Mouse (Mus musculus) olfactory bulb, adult 2 months (tissue): Measurements from ENCODE around the gene Atp13a3. TPM values are rescaled to one million over a fixed set of nuclear protein-coding genes. Genes with fewer than 3 reads are reported as not detected.

Experiments
- H3K27ac ChIP-seq: fragments of 200-500 bp; 2 replicates; pipeline ENCODE4 v1.5.1; 2012; ENCODE audit warnings: low read depth, low read length; ENCODE audit not compliant: insufficient read depth
- H3K4me1 ChIP-seq: fragments of 200-500 bp; 2 replicates; pipeline ENCODE4 v1.6.1; 2012; ENCODE audit warnings: low read length; ENCODE audit not compliant: control insufficient read depth, insufficient read depth
- H3K4me3 ChIP-seq: fragments of 200-500 bp; 2 replicates; pipeline ENCODE4 v1.5.1; 2012; ENCODE audit warnings: mild to moderate bottlenecking, low read depth, low read length, moderate library complexity; ENCODE audit not compliant: insufficient read depth
- CTCF ChIP-seq: fragments of 200-500 bp; IDR thresholded peaks from 2 replicates; pipeline ENCODE4 v1.5.1; 2012; ENCODE audit warnings: low read depth, mild to moderate bottlenecking, low read length, moderate library complexity; ENCODE audit not compliant: insufficient read depth
- POLR2A ChIP-seq: fragments of 200-500 bp; IDR thresholded peaks from 2 replicates; pipeline ENCODE4 v1.6.1; 2012; ENCODE audit warnings: mild to moderate bottlenecking, low read depth, low read length, moderate library complexity; ENCODE audit not compliant: insufficient read depth
- WGBS: fragments of 180-500 bp; shearing (Covaris S2); methylation state at CpG from one replicate; pipeline ENCODE4 v1.1.7; 2018; 5-methylcytosine and 5-hydroxymethylcytosine counted together
- polyA plus RNA-seq: library from polyadenylated mRNA; stranded (reverse); fragments of >200 nt; gene quantifications from 2 replicates; pipeline ENCODE4 v1.2.4, GENCODE M21; 2012; ENCODE audit warnings: low replicate concordance; ENCODE audit not compliant: missing spikeins, insufficient read depth, insufficient read length

Gene Atp13a3
- polyA plus RNA-seq, 1 experiment: 284 TPM

DNA sequence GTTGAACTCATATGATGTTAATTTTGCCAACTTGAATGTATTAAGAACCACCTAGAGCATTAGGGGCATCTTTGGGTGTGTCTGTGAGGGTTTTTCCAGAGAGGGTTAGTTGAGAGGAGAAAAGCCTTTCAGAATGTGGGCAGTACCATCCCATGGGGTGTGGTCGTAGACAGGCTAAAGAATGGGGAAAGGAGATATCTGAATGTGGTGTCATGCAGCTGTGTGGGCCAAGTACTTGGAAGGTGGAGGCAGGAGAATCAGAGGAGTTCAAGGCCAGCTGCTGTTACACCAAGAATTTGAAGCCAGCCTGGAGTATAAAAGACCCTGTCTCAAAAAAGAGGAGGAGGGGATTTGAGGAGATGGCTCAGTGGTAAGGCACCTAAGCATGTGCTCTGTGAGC is 20.2 kb upstream of the Atp13a3 start:
- H3K27ac ChIP-seq: no peak overlapping the region
- H3K4me3 ChIP-seq: no peak overlapping the region
- TF ChIP-seq POLR2A (no peak), CTCF (no peak)
- 81% methylated on average over 1 of the region's 1 CpGs for WGBS
- H3K4me1 ChIP-seq: no peaks in the 10 kb centered on the region

DNA sequence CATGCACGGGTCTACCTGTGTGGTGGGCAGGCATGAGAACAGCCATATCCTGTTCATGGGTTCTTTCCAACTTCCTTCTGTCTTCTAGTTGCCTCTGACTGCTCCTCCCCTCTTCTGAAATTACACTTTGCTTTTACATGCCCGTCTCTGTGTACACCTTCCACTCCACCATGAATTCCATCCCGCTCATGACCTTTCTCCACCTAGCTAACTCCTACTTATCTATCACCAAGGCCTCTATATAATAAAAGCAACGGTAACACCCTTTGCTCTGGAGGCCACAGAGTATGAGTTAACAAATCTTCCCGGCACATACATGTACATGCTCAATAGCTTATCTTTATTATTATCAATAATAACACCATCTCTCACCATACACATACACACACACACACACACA is 18.3 kb upstream of the Atp13a3 start:
- TF ChIP-seq CTCF (no peak), POLR2A (no peak)
- H3K4me3 ChIP-seq: no peak overlapping the region
- WGBS: 92% methylated on average over 5 of the region's 5 CpGs
- H3K4me1 ChIP-seq: no peaks in the 10 kb centered on the region
- no peak overlapping the region for H3K27ac ChIP-seq

DNA sequence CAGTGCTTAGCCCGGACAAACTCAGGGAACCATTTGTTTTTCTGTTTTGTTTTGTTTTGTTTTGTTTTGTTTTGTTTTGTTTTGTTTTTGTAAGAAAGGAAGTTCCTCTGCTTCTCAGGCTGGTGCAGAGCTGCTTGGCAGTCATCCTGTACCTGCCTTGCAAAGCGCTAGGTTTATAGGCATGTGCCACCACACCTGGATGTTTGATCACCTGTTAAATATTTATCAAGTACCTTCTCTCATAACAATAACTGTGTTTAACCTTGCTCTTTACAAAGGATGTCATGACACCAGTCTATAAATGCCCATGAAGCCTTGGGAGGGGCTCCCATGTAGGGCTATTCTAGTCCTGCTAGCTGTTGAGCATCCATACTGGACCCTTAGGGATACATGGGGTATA is 10.9 kb upstream of the Atp13a3 start:
- Histone ChIP-seq H3K4me3 (no peak overlapping the region), H3K27ac (no peak overlapping the region), H3K4me1 (no peaks in the 10 kb centered on the region)
- WGBS: 91% methylated on average over 2 of the region's 2 CpGs
- TF ChIP-seq POLR2A: no peak
- no peak for TF ChIP-seq CTCF

DNA sequence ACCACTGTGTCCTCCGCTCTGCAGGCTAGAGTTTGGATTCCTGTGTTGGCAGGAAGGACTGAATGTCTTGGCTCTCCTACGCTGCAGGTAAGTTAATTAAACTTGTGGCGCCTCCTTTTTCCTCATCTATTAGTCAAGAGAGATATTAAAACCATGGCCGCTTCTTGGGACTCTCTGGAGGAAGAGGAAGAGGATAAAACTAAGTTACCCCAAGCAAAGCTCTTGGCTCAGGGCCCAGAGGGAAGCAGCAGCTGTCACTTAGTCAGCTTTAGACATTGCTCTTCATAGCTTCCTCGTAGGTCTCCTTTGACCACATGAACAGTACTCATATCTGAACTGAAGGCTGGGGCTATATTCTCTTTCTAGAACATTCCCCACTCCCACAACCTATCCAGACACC is 10.5 kb upstream of the Atp13a3 start:
- WGBS: 82% methylated on average over 5 of the region's 5 CpGs
- Histone ChIP-seq H3K4me1 (no peaks in the 10 kb centered on the region), H3K4me3 (no peak overlapping the region), H3K27ac (no peak overlapping the region)
- TF ChIP-seq POLR2A (no peak), CTCF (no peak)

DNA sequence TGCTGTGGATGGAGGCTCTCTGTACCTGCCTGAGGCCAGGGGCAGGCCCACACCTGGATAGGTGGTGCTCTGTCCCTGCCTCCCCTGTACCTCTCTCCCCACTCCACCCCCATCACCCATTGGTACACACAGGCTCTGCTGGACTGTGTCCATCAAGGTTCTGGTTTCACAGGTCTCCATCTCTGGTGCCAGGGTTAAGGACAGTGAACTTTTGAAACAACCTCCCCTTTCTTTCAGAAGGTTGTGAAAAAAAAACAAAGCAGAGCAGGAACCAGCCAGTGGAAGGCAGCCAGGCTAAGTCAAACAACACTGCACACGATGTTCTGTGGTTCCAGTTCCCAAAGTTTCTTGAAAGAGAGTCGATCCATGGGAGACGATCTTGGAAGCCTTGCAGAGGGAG is 6.9 kb upstream of the Atp13a3 start:
- Histone ChIP-seq H3K4me3 (no peak overlapping the region), H3K27ac (no peak overlapping the region), H3K4me1 (no peaks in the 10 kb centered on the region)
- TF ChIP-seq CTCF: no peak
- no peak for TF ChIP-seq POLR2A
- 54% methylated on average over 3 of the region's 3 CpGs for WGBS

DNA sequence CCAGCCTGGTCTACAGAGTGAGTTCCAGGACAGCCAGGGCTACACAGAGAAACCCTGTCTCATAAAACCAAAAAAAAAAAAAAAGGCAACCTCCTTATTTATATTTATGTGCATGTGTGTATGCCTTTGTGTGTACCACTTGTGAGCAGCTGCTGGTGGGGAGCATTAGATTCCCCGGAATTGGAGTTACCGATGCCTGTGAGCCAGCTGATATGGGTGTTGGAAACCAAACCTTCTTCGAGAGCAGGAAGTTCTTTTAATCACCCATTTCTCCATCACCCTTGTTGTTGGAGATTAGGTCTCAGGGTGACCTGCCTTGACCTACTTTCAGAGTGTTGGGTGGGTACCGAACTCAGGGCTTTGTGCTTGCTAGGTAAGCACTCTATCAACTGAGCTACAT is 5.1 kb upstream of the Atp13a3 start:
- 90% methylated on average over 4 of the region's 4 CpGs for WGBS
- TF ChIP-seq POLR2A (no peak), CTCF (no peak)
- H3K27ac ChIP-seq: no peak overlapping the region

DNA sequence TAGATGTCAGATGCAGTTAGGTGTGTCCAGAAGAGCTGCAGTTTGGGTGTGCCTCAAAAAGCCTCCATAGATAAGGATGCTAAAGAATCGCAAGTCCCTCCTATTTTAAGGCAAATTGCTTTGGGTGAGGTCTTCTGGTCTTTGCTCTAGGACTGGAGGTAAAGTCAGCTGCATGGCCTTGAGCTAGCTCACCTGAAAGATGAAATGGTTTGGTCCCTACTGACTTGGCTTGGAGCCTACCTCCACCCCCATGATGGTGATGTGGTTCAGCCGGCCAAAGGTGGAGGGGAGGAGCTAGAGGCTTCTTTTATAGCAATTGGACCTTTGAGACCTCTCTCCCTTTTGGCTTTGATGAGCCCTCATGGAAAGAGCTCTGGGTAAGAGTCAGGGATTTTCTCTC is 1.7 kb upstream of the Atp13a3 start:
- TF ChIP-seq POLR2A (no peak), CTCF (no peak)
- no peaks in the 10 kb centered on the region for H3K4me1 ChIP-seq
- H3K4me3 ChIP-seq: no peak overlapping the region
- 81% methylated on average over 2 of the region's 2 CpGs for WGBS
- H3K27ac ChIP-seq: no peak overlapping the region

More for the DNA sequence above, 5.1 kb upstream of the Atp13a3 start:
- H3K4me3 ChIP-seq: no peak overlapping the region
- no peaks in the 10 kb centered on the region for H3K4me1 ChIP-seq

DNA sequence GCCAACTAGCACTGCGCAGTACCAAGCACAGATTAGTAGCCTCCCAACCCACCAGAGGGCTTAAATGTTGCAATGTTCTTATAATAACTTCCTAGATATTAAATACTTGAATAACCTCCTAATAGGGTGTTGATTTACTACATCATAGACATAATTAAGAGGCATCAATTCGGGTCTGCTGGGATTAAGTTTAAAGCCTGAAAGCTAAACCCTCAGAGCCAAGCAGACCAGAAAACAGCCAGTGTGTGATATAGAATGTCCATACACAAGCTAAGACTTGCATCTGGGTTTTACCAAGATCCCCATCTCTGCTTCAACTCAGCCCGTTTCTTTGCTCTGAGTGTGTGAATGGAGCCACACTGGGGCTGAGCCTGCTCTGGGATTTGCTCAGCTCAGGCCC is 2.2 kb downstream of the Atp13a3 start:
- 88% methylated on average over 3 of the region's 3 CpGs for WGBS
- Histone ChIP-seq H3K4me3 (no peak overlapping the region), H3K4me1 (no peaks in the 10 kb centered on the region), H3K27ac (no peak overlapping the region)
- TF ChIP-seq POLR2A (no peak), CTCF (no peak)

DNA sequence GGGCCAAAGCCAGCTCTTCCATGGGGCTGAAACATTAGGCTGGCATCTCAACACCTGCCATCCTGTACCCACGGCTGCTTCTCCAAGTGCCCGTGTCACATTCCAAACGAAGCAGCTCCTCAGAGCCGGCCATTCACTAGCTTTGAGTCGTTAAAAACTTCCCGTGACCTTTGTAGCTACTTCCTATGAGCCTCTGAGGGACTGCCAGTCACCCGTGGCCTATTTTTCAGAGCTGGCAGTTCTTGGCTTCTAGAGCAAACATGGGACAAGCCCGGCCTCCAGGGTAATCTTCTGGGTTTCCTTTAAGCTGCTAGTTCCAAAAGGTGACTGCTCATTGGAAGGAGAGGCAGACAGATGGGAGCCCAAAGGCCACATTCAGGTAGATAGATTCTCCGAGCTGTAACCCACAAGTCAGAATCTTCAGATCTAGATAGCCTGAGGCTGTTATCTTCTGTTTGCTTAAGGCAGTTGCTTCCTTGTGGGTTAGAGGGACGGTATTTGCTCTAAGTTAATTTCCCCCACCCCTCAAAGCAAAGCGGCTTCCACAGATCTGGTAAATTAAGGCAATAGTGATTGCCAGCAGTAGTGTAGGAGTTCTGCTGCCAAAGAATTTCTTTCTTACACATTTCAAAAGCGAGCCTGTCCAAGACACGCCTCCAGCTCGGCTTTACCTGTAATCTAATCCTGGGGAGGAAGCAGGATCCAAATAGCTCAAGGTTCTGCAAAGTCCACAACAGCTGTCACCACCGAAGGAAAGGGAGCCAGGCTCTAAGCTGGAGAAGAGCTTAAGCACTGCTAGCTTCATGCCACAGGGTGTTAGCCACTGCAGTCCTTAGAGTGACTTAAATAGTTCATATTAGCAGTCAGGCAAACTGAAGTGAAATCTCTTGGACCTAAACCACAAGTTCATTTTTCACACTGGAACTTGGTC is 8.4 kb downstream of the Atp13a3 start:
- TF ChIP-seq POLR2A (no peak), CTCF (no peak)
- 56% methylated on average over 15 of the region's 15 CpGs for WGBS
- Histone ChIP-seq H3K27ac (no peak overlapping the region), H3K4me3 (no peak overlapping the region), H3K4me1 (no peaks in the 10 kb centered on the region)
